Mouse (Mus musculus) heart, postnatal 25 days (tissue): ENCODE results near the gene Rmi1. TPM values are rescaled to one million over a fixed set of nuclear protein-coding genes. Genes with fewer than 3 reads are reported as not detected.
"Not testable (repeated sequence)": the region's sequence is repeated elsewhere in the genome, so short reads cannot be mapped to it uniquely, and the experiment has no call there.

Source experiments
- DNase-seq: peaks from one replicate; pipeline ENCODE4 v3.0.0; 2022; ENCODE audit warnings: low spot score
- intact Hi-C: fragments of 180-260 bp; cut with DNase I; formaldehyde crosslinking; loops from one replicate; pipeline ENCODE4 v1.15.1; 2025
- total RNA-seq, 2 experiments: library from RNA; stranded (reverse); gene quantifications; 2 replicates each; pipeline ENCODE4 v1.2.3; 2021

The Rmi1 gene
- 10 to 100 TPM in 1 of 2 experiments, 1 to 10 TPM in 1; 8.3 to 10.0 TPM for total RNA-seq

GRCm38 (mm10) chr13:58402003-58402743 is at the start of gene Rmi1:
Gene Rmi1, plus strand, starts transcription at chr13:58402248.
- DNase-seq: peak; percentile 96
- intact Hi-C loops: no loop called here

- intact Hi-C loops: no loop called here
- no peak for DNase-seq
Measured at GRCm38 (mm10) chr13:58352996-58353395, 49.1 kb upstream of the Rmi1 start.

- intact Hi-C loops: no loop called here
Measured at GRCm38 (mm10) chr13:58358629-58359303, 43.3 kb upstream of the Rmi1 start, which contains the start of gene Kif27. Gene Kif27, minus strand, starts transcription at chr13:58359122.

GRCm38 (mm10) chr13:58359304-58359653 is 42.8 kb upstream of the Rmi1 start:
- intact Hi-C loops: no loop called here
- no peak for DNase-seq

More at GRCm38 (mm10) chr13:58358629-58359303, 43.3 kb upstream of the Rmi1 start, which contains the start of gene Kif27:
- DNase-seq: peak; percentile 55

GRCm38 (mm10) chr13:58364353-58365175 is 37.5 kb upstream of the Rmi1 start:
- intact Hi-C loops: no loop called here
- no peak for DNase-seq

- DNase-seq, intact Hi-C loops: not testable (repeated sequence)
Measured at GRCm38 (mm10) chr13:58365179-58365578, 36.9 kb upstream of the Rmi1 start.

- DNase-seq: no peak
- intact Hi-C loops: no loop called here
Measured at GRCm38 (mm10) chr13:58366373-58366772, 35.7 kb upstream of the Rmi1 start.

- no peak for DNase-seq
- intact Hi-C loops: no loop called here
Measured at GRCm38 (mm10) chr13:58367641-58368040, 34.4 kb upstream of the Rmi1 start.

- intact Hi-C loops: no loop called here
- DNase-seq: no peak
Measured at GRCm38 (mm10) chr13:58368835-58369234, 33.2 kb upstream of the Rmi1 start.

GRCm38 (mm10) chr13:58372278-58373152 is 29.5 kb upstream of the Rmi1 start:
- intact Hi-C loops: no loop called here
- no peak for DNase-seq

GRCm38 (mm10) chr13:58373153-58373470 is 28.9 kb upstream of the Rmi1 start:
- no peak for DNase-seq
- intact Hi-C loops: no loop called here

GRCm38 (mm10) chr13:58384371-58384770 is 17.7 kb upstream of the Rmi1 start:
- intact Hi-C loops: loop anchor here (2.0 to 10.0 kb wide), 2 partner anchors 16 to 260 kb away; partner anchors contain the start of gene Hnrnpa0
- DNase-seq: no peak

- intact Hi-C loops: loop anchor here (2.0 to 10.0 kb wide), 5 partner anchors 16 to 373 kb away; partner anchors contain the start of gene Hnrnpa0
- peak; percentile 50 for DNase-seq
Measured at GRCm38 (mm10) chr13:58384779-58385546, 17.1 kb upstream of the Rmi1 start, which contains the start of gene 2210016F16Rik. Gene 2210016F16Rik, minus strand, starts transcription at chr13:58385225.

GRCm38 (mm10) chr13:58385547-58385920 is 16.5 kb upstream of the Rmi1 start:
- intact Hi-C loops: loop anchor here (2.0 to 10.0 kb wide), 5 partner anchors 15 to 373 kb away; partner anchors contain the start of gene Hnrnpa0
- no peak for DNase-seq

GRCm38 (mm10) chr13:58387948-58388347 is 14.1 kb upstream of the Rmi1 start:
- no peak for DNase-seq
- intact Hi-C loops: loop anchor here (2.0 to 10.0 kb wide), 5 partner anchors 99 to 376 kb away; partner anchors contain the start of gene Hnrnpa0

- DNase-seq: no peak
- intact Hi-C loops: loop anchor here (2.0 to 10.0 kb wide), 5 partner anchors 100 to 376 kb away; partner anchors contain the start of gene Hnrnpa0
Measured at GRCm38 (mm10) chr13:58388379-58388778, 13.7 kb upstream of the Rmi1 start.

- no peak for DNase-seq
- intact Hi-C loops: loop anchor here (2.0 to 10.0 kb wide), 5 partner anchors 101 to 377 kb away; partner anchors contain the start of gene Hnrnpa0
Measured at GRCm38 (mm10) chr13:58389324-58389951, 12.6 kb upstream of the Rmi1 start.

- DNase-seq, intact Hi-C loops: not testable (repeated sequence)
Measured at GRCm38 (mm10) chr13:58394392-58394791, 7.7 kb upstream of the Rmi1 start.
